Mouse (Mus musculus): ENCODE results near the gene Prpf18. TPM values are rescaled to one million over a fixed set of nuclear protein-coding genes. Genes with fewer than 3 reads are reported as not detected.

Gene Prpf18
- total and polyA plus RNA-seq, 3 experiments, result 23.8 to 37.6 (median 35.0) TPM

GRCm38 (mm10) chr2:4611704-4612103 is 40.2 kb downstream of the Prpf18 start:
- in situ Hi-C loops (cut with MboI; ENCODE audit: low pct_ligation_motif_present, low pct_unique_long_range_greater_than_20kb, low sequenced_read_pairs), result no loop called here
- Histone ChIP-seq H3K9me3 (replicated peaks; ENCODE audit: low read length) (no peaks in the 10 kb centered on the region), H3K79me2 (replicated peaks; ENCODE audit: control insufficient read depth, extremely low read depth, insufficient read depth, poor library complexity, severe bottlenecking) (no peaks in the 10 kb centered on the region), H3K27ac (ENCODE audit: insufficient read depth, low read depth) (no peak overlapping the region), H3K4me2 (ENCODE audit: insufficient read depth, low read depth, poor library complexity, severe bottlenecking) (no peak overlapping the region), H3K9ac (ENCODE audit: insufficient read depth, low read depth) (no peak overlapping the region), H3K4me1 (ENCODE audit: control insufficient read depth in 1 of 2, insufficient read depth in 2 of 2) (peaks cover 0 to 15% of the 10 kb centered on the region in 2 experiments; a peak in 2 of 4 replicates), H3K4me3 (replicated peaks in 1 of 3; ENCODE audit: low read depth in 2 of 3, low read length in 2 of 3, poor library complexity in 1 of 3) (no peak overlapping the region), H3K36me3 (replicated peaks in 1 of 2; ENCODE audit: control insufficient read depth in 1 of 2, insufficient read depth in 1 of 2, low read length in 1 of 2) (peaks cover 0 to 9% of the 10 kb centered on the region in 2 experiments), H3K27me3 (replicated peaks) (no peaks in the 10 kb centered on the region)
- dilution Hi-C loops (cut with MboI; ENCODE audit: extremely low pct_ligation_motif_present, extremely low pct_unique_long_range_greater_than_20kb, low sequenced_read_pairs), result no loop called here
- no peak for DNase-seq (ENCODE audit: extremely low read depth)
- TF ChIP-seq NELFE (IDR thresholded peaks at IDR 0.05; ENCODE audit: low read depth, low read length) (no peak), MXI1 (IDR thresholded peaks at IDR 0.05; ENCODE audit: low read depth, low read length) (no peak), SIN3A (IDR thresholded peaks at IDR 0.05; ENCODE audit: low read length) (no peak), GABPA (IDR thresholded peaks at IDR 0.05; ENCODE audit: insufficient replicate concordance, low read depth, low read length) (no peak)

GRCm38 (mm10) chr2:4611295-4611694 is 40.6 kb downstream of the Prpf18 start:
- in situ Hi-C loops (cut with MboI; ENCODE audit: low pct_ligation_motif_present, low pct_unique_long_range_greater_than_20kb, low sequenced_read_pairs), result no loop called here
- Histone ChIP-seq H3K27me3 (replicated peaks) (no peaks in the 10 kb centered on the region), H3K4me2 (ENCODE audit: insufficient read depth, low read depth, poor library complexity, severe bottlenecking) (no peak overlapping the region), H3K4me1 (ENCODE audit: control insufficient read depth in 1 of 2, insufficient read depth in 2 of 2) (peaks cover 0 to 15% of the 10 kb centered on the region in 2 experiments; a peak in 2 of 4 replicates), H3K36me3 (replicated peaks in 1 of 2; ENCODE audit: control insufficient read depth in 1 of 2, insufficient read depth in 1 of 2, low read length in 1 of 2) (peaks cover 0 to 9% of the 10 kb centered on the region in 2 experiments), H3K9ac (ENCODE audit: insufficient read depth, low read depth) (no peak overlapping the region), H3K79me2 (replicated peaks; ENCODE audit: control insufficient read depth, extremely low read depth, insufficient read depth, poor library complexity, severe bottlenecking) (no peaks in the 10 kb centered on the region), H3K4me3 (replicated peaks in 1 of 3; ENCODE audit: low read depth in 2 of 3, low read length in 2 of 3, poor library complexity in 1 of 3) (no peak overlapping the region), H3K9me3 (replicated peaks; ENCODE audit: low read length) (no peaks in the 10 kb centered on the region), H3K27ac (ENCODE audit: insufficient read depth, low read depth) (no peak overlapping the region)
- TF ChIP-seq MXI1 (IDR thresholded peaks at IDR 0.05; ENCODE audit: low read depth, low read length) (no peak), JUN (IDR thresholded peaks at IDR 0.05; ENCODE audit: insufficient read depth, low read depth, low read length) (no peak), CHD1 (IDR thresholded peaks at IDR 0.05; ENCODE audit: low read depth, low read length) (no peak), GABPA (IDR thresholded peaks at IDR 0.05; ENCODE audit: insufficient replicate concordance, low read depth, low read length) (no peak), ZC3H11A (IDR thresholded peaks at IDR 0.05; ENCODE audit: low read depth, low read length) (no peak), RAD21 (IDR thresholded peaks at IDR 0.05; ENCODE audit: low read depth, low read length) (no peak), PAX5 (IDR thresholded peaks at IDR 0.05; ENCODE audit: low read length) (no peak), ZMIZ1 (IDR thresholded peaks at IDR 0.05; ENCODE audit: low read depth, low read length) (no peak), MYC (IDR thresholded peaks at IDR 0.05; ENCODE audit: low read depth, low read length) (no peak), BHLHE40 (IDR thresholded peaks at IDR 0.05; ENCODE audit: low read depth, low read length) (no peak), E2F4 (IDR thresholded peaks at IDR 0.05; ENCODE audit: insufficient replicate concordance, low read depth, low read length) (no peak), POLR2A (IDR thresholded peaks at IDR 0.05; ENCODE audit: low read depth, low read length) (no peak), ETS1 (conservative IDR thresholded peaks at IDR 0.05; ENCODE audit: low read depth, low read length) (no peak), ZNF384 (IDR thresholded peaks at IDR 0.05; ENCODE audit: low read depth, low read length) (no peak), SIN3A (IDR thresholded peaks at IDR 0.05; ENCODE audit: low read length) (no peak), ZKSCAN1 (IDR thresholded peaks at IDR 0.05; ENCODE audit: borderline replicate concordance, low read depth, low read length) (no peak), JUND (conservative IDR thresholded peaks at IDR 0.05; ENCODE audit: low read depth, low read length) (no peak), MAFK (IDR thresholded peaks at IDR 0.05; ENCODE audit: insufficient replicate concordance, low read length) (no peak), MEF2A (IDR thresholded peaks at IDR 0.05; ENCODE audit: borderline replicate concordance, low read depth, low read length) (no peak)
- dilution Hi-C loops (cut with MboI; ENCODE audit: extremely low pct_ligation_motif_present, extremely low pct_unique_long_range_greater_than_20kb, low sequenced_read_pairs), result no loop called here
- no peak for DNase-seq (ENCODE audit: extremely low read depth)

Data from CH12.LX (cell line).